Mouse (Mus musculus) CH12.LX (cell line): ENCODE measurements around the gene Zkscan6.

Source experiments
- CTCF ChIP-seq, 2 experiments: IDR thresholded peaks in 1 of 2; conservative IDR thresholded peaks in 1 of 2; 2 replicates each; pipeline ENCODE4 v1.5.1; 2011 to 2012; ENCODE audit warnings: low read depth in 2 of 2, low read length in 2 of 2, improper control_type of control experiment in 1 of 2, inconsistent platforms in 1 of 2, mild to moderate bottlenecking in 1 of 2, moderate library complexity in 1 of 2
- E2F4 ChIP-seq: IDR thresholded peaks from 2 replicates; pipeline ENCODE4 v1.6.1; 2011; ENCODE audit warnings: low read depth, low read length, improper control_type of control experiment; ENCODE audit not compliant: insufficient replicate concordance
- ETS1 ChIP-seq: conservative IDR thresholded peaks from 2 replicates; pipeline ENCODE4 v1.6.1; 2012; ENCODE audit warnings: low read depth, mild to moderate bottlenecking, inconsistent platforms, low read length, improper control_type of control experiment, moderate library complexity
- KAT2A ChIP-seq: IDR thresholded peaks from 2 replicates; pipeline ENCODE4 v1.6.1; 2012; ENCODE audit warnings: low read length, improper control_type of control experiment, inconsistent platforms; ENCODE audit not compliant: insufficient replicate concordance
- MAFK ChIP-seq: IDR thresholded peaks from 2 replicates; pipeline ENCODE4 v1.6.1; 2011; ENCODE audit warnings: low read length, improper control_type of control experiment; ENCODE audit not compliant: insufficient replicate concordance
- NELFE ChIP-seq: IDR thresholded peaks from 2 replicates; pipeline ENCODE4 v1.6.1; 2011; ENCODE audit warnings: low read depth, low read length, improper control_type of control experiment
- POLR2A ChIP-seq: IDR thresholded peaks from 2 replicates; pipeline ENCODE4 v1.6.1; 2011; ENCODE audit warnings: low read depth, mild to moderate bottlenecking, improper control_type of control experiment, low read length
- RCOR1 ChIP-seq: conservative IDR thresholded peaks from 2 replicates; pipeline ENCODE4 v1.6.1; 2012; ENCODE audit warnings: low read depth, mild to moderate bottlenecking, inconsistent platforms, low read length, improper control_type of control experiment
- TCF12 ChIP-seq: IDR thresholded peaks from 2 replicates; pipeline ENCODE4 v1.6.1; 2014; ENCODE audit warnings: low read depth, mild to moderate bottlenecking, inconsistent platforms, low read length, improper control_type of control experiment
- ZC3H11A ChIP-seq: IDR thresholded peaks from 2 replicates; pipeline ENCODE4 v1.6.1; 2012; ENCODE audit warnings: low read depth, mild to moderate bottlenecking, inconsistent platforms, low read length, improper control_type of control experiment
- ZNF384 ChIP-seq: IDR thresholded peaks from 2 replicates; pipeline ENCODE4 v1.6.1; 2012; ENCODE audit warnings: low read depth, low read length, improper control_type of control experiment, inconsistent platforms

DNA sequence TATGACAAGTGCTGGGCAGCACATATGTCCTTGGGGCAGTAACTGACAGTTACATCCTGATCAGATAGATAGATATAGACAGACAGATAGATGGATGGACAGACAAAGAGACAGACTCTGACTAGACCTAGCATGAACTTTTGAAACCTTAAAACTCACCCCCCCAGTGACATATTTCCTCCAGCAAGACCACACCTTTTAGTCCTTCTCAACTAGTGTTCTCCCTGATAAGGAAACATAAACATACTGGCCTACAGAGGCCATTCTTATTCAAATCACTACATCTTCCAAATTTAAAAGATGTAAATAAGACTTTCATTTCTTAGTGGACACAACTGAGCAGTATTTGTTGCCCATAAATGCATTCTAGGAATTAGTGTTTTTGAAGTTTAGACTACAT, 38.5 kb upstream of the Zkscan6 start:
- no peak for TF ChIP-seq TCF12
- TF ChIP-seq RCOR1 = no peak
- TF ChIP-seq CTCF (conservative IDR thresholded peaks at IDR 0.05 in 1 of 2, IDR thresholded peaks at IDR 0.05 in 1 of 2; ENCODE audit: low read depth in 2 of 2, low read length in 2 of 2) = no peak
- TF ChIP-seq POLR2A = no peak
- no peak for TF ChIP-seq NELFE
- no peak for TF ChIP-seq ZC3H11A
- no peak for TF ChIP-seq ZNF384
- no peak for TF ChIP-seq E2F4
- TF ChIP-seq MAFK = no peak
- TF ChIP-seq KAT2A = no peak
- TF ChIP-seq ETS1 = no peak
